Mouse (Mus musculus) embryonic fibroblast, embryonic 13.5 days (primary cell): ENCODE data around the gene Cuzd1. TPM values are rescaled to one million over a fixed set of nuclear protein-coding genes. Genes with fewer than 3 reads are reported as not detected.

Source experiments
- H3K27ac ChIP-seq: 2 replicates; pipeline ENCODE4 v1.5.1; 2012; ENCODE audit warnings: low read length, control low read depth, inconsistent platforms; ENCODE audit not compliant: insufficient read depth
- H3K4me1 ChIP-seq: 2 replicates; pipeline ENCODE4 v1.6.1; 2011; ENCODE audit warnings: low read length; ENCODE audit not compliant: control insufficient read depth, insufficient read depth
- H3K4me3 ChIP-seq: 2 replicates; pipeline ENCODE4 v1.5.1; 2011; ENCODE audit warnings: mild to moderate bottlenecking, control low read depth, low read length; ENCODE audit not compliant: insufficient read depth
- CTCF ChIP-seq: IDR thresholded peaks from 2 replicates; pipeline ENCODE4 v1.5.1; 2011; ENCODE audit warnings: mild to moderate bottlenecking, control low read depth, low read length, moderate library complexity, borderline replicate concordance; ENCODE audit not compliant: insufficient read depth
- POLR2A ChIP-seq: IDR thresholded peaks from 2 replicates; pipeline ENCODE4 v1.6.1; 2011; ENCODE audit warnings: low read depth, mild to moderate bottlenecking, control low read depth, low read length, moderate library complexity
- polyA plus RNA-seq: library from polyadenylated mRNA; stranded (reverse); fragments of >200 nt; gene quantifications from 2 replicates; pipeline ENCODE4 v1.2.4, GENCODE M21; 2011; ENCODE audit warnings: low read depth; ENCODE audit not compliant: missing spikeins, insufficient read length

Cuzd1 gene
- not detected in 2 replicates for polyA plus RNA-seq

DNA sequence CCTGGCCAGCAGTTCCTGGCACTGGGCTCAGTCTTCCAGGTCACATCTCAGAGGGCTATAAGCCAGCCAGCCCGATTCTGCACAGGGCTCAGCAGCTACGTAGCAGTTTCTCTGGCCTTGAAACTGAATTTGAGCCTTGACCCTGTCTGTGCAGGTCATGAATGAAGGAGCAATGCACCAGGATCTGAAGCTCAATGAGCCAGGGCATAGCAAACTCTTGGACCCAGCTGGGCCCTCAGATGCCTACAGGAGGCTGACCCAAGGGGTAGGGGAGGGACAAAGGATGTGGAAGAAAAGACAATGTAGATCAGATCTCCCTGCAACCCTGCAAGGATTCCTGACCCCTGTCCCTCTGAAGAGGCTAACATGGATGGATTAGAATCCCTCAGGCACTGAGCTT, at the start of gene Cuzd1:
Gene Cuzd1, minus strand, starts transcription at position 101 of the 400 bp plus-strand sequence.
- no peak within 1 kb of the TSS for H3K27ac ChIP-seq
- no peaks in the 10 kb centered on the region for H3K4me1 ChIP-seq
- TF ChIP-seq POLR2A: no peak
- TF ChIP-seq CTCF: no peak
- H3K4me3 ChIP-seq: no peak within 1 kb of the TSS

DNA sequence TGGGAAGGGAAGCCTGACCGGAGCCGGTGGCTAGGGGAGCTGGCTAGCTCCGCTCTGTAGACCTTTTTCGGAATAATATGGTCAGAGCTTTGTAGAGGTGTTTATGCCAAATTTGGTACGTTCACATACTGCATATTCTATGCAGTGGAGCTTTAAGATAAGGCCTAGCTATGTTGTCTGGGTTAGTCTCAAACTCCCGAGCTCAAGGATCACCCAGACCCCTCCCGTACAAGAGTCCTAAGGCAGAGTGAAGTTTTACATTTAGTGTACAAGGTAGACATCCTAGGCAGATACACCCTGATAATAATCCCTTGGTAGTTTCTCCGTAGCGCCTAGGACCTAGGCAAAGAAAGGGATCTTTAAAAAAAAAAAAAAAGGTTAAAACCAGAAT, 49.4 kb upstream of the Cuzd1 start:
- TF ChIP-seq POLR2A: no peak
- H3K4me3 ChIP-seq: peak overlapping the region; percentile 57
- peaks cover 4% of the 10 kb centered on the region; the same call in 1 of the 2 replicates for H3K4me1 ChIP-seq
- H3K27ac ChIP-seq: peak overlapping the region; percentile 86

DNA sequence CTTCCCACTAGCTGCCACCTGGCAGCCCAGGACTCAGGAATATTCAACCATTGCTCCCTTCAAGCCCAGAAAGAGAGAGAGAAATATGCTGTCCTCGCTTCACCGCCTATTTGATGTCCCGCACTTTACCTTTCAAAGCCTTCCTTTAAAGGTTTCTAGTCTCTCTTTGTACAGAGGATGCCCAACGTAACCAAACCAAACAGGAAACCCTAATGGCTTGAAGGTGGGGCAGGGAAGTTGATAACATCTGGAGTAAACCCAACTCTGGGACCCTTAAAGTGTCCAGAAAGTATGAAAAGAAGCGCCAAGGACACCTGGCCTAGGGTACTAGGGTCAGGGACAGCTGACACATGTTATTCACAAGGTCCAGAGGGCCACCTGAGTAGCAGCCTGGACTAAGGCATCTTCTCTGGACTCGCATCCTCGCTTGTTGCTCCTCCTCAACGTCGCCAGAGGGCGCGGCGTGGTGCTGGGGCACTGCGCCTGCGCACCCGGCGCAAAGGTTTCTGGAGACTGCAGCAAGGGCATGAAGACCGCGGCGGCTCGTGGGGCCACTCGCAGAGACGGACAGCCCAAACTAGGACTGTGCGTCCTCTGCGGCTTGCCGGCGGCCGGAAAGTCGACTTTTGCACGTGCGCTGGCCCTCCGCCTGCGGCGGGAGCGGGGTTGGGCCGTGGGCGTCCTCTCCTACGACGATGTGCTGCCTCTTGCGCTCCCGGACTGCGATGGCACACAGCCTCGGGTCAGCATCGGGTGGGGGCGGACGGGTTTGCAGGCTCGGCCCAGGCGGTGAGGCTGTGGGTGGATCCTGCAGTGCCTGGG, 48.8 kb upstream of the Cuzd1 start, which contains the start of gene Pstk:
Gene Pstk, plus strand, starts transcription at position 494 of the 822 bp plus-strand sequence.
- TF ChIP-seq POLR2A (peak; percentile 95), CTCF (peak; percentile 95)
- Histone ChIP-seq H3K4me1 (peaks cover 4% of the 10 kb centered on the region; the same call in 1 of the 2 replicates), H3K4me3 (peak within 1 kb of the TSS; percentile 57), H3K27ac (peak within 1 kb of the TSS; percentile 86)

DNA sequence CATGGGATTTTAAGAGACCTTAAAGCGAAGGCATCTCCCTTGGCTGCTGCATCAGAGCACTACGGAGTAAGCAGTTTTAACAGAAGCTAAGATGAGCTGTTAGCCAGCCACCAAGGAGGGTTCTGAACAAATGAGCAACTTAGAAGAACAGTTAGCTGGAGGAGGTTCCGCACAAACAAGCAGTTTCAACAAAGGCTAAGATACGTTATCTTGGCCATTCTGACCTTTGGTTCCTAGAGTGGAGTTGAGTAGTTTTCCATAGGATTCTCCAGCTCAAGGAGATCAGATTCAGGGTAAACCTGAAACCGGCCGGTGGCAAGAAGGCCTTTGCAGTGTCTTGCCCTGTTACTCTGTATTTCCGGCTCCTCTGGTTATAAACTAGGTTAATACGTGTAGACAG, 42.0 kb upstream of the Cuzd1 start:
- Histone ChIP-seq H3K4me1 (no peaks in the 10 kb centered on the region), H3K4me3 (no peak overlapping the region), H3K27ac (no peak overlapping the region)
- TF ChIP-seq CTCF: no peak
- TF ChIP-seq POLR2A: no peak

DNA sequence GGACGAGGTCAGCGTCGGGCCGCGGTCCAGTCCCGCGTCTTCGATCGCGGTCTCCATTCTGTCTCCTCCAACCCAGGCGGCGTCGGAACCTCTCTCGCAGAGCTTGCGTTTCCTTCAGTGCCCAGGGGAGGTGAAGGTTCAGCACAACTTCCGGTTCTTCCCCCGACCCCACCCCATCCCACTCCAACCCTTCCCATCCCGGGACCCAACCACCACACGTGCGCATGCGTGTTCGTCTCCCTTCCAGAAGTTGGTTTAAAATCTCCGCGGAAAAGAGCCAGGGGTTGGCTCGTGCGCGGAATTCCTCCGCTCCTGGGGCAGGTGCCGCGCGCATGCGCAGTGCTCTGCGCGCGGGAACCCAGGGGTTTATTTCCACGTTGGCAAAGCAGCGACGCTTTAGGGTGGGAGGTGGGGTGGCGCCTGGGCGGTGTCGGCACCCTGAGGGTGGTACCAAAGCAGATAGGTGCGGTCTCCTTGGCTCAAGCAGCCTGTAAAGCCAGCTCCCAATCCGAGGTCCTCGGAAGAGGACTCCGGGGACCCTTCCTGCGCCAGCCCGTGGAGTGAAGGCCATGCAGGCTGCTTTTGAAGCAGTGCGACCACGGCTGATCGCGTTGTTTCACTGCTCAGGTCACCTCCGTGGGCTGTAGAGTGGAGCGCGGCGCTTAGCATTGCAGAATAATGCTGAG, 40.7 kb upstream of the Cuzd1 start, which contains the start of gene 2310057M21Rik:
Gene 2310057M21Rik, minus strand, starts transcription at position 145 of the 686 bp plus-strand sequence.
- TF ChIP-seq CTCF (no peak), POLR2A (peak; percentile 88)
- peak within 1 kb of the TSS; percentile 70 for H3K4me3 ChIP-seq
- no peaks in the 10 kb centered on the region for H3K4me1 ChIP-seq

DNA sequence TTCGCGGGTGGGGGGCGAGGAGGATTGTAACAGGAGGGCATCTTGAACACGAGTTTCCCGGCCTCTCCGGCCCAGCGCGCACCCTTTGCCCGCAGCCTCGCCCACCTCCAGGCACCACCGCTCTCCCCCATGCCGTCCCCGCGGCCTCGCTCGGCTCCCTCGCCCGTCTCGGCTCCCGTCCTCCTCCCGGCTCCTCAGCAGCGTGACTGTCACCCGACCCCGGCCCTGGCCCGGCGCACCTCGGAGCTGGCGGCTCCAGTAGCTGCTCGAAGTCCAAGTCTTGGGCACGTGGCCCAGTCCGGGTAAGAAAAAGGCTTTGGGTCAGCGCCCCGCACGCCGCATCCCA, 40.1 kb upstream of the Cuzd1 start:
- H3K27ac ChIP-seq: peak overlapping the region; percentile 52
- no peaks in the 10 kb centered on the region for H3K4me1 ChIP-seq
- peak overlapping the region; percentile 70 for H3K4me3 ChIP-seq
- TF ChIP-seq CTCF (no peak), POLR2A (no peak)

More for the DNA sequence above, 40.7 kb upstream of the Cuzd1 start, which contains the start of gene 2310057M21Rik:
- H3K27ac ChIP-seq: peak within 1 kb of the TSS; percentile 52

DNA sequence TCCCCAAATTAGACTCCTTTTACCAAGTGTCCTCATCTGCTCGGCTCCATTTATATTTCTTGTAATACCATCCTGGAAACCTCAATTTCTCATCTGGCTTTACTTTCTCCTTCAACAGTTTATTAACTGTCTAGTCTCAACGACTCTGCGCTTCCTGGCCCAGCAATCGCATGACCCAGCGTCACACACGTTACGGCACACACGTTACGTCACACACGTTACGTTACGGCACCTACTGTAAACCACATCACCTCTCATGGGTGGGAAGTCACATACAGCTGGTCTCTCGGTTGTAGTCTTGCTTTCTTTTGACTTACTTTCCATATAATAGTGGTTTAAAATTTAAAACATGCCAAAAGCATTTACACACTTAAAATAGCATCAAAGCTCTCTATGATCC, 34.0 kb upstream of the Cuzd1 start:
- no peaks in the 10 kb centered on the region for H3K4me1 ChIP-seq
- H3K4me3 ChIP-seq: no peak overlapping the region
- no peak for TF ChIP-seq POLR2A
- no peak for TF ChIP-seq CTCF

DNA sequence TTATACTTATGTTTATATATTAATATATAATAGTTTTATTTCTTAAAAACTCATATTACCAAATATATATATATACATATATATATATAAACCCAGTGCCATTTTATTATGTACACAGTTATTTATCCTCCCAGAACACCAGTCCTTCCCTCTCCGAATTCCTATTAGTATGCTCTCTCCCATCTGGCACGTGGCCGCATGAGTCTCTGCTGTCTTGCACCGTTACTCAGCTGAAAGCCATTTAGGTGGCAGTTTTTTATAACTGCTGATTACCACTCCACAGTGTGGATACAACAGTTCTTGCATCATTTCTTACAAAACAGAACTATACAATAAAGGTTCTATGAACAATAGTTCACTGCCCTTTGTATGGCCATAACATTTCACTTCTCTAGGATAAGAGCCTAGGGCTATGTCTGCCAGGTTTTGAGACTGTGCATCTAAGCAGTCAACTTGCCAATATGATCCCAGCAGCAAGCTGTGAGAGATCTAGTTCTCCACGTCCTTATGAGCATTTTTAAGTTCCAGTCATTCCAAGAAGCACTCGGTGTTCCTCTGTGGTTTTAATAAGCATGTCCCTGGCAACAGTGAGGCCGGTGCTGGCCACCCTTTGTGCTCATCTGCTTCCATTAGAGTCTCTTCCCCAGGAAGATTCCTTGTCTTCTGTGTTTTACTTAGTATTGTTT, 23.9 kb upstream of the Cuzd1 start:
- no peak overlapping the region for H3K27ac ChIP-seq
- TF ChIP-seq CTCF (no peak), POLR2A (no peak)

More for the DNA sequence above, 34.0 kb upstream of the Cuzd1 start:
- no peak overlapping the region for H3K27ac ChIP-seq

DNA sequence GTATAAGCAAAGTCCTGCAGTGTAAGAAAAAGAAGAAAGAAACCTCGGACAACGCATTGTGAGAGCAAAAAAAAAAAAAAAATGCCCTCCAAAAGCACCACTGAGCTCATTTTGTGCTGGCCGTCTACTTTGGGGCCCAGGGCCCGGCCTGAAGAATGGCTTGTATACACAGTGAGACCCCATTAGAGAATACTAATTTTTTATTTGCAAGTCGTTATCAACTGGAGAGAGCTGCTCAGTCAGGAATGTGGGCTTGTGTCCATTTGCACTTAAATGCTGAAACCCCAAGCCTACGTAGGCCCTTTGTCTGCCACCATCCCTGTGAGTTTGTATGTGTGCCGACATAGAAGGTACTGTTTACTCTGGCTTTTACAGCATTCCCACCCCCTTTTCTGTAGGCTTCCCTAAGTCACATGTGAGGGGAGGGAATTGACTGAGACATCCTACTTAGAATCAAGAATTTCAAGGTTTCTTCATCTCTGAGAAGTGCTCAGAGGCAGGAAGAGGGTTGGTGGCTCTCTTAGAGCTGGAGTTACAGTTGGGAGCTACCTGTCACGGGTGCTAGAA, 15.5 kb upstream of the Cuzd1 start:
- Histone ChIP-seq H3K4me3 (no peak overlapping the region), H3K4me1 (no peaks in the 10 kb centered on the region), H3K27ac (no peak overlapping the region)
- TF ChIP-seq CTCF: no peak
- TF ChIP-seq POLR2A: no peak

More for the DNA sequence above, 23.9 kb upstream of the Cuzd1 start:
- Histone ChIP-seq H3K4me3 (no peak overlapping the region), H3K4me1 (no peaks in the 10 kb centered on the region)

DNA sequence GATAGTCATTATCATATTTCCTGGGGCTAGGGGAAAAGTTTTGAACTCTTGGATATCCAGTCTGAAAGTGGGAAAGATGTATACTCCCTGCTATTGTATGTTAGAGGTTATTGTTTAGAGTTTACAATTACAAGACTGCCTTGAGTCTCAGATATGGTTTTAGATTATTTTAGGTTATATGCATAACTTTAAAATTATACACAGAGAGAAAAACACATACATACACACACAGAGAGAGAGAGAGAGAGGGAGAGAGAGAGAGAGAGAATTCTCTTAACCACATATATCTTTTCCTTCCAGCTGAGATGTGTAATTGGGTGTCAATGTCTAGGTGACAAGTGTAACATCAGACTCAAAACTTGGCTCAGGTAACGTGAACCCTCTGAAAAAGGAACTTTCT, 11.5 kb upstream of the Cuzd1 start, which contains the start of gene Fam24a:
Gene Fam24a, plus strand, starts transcription at position 301 of the 400 bp plus-strand sequence.
- H3K27ac ChIP-seq: no peak within 1 kb of the TSS
- TF ChIP-seq CTCF: no peak
- TF ChIP-seq POLR2A: no peak
- no peak within 1 kb of the TSS for H3K4me3 ChIP-seq

More for the DNA sequence above, 11.5 kb upstream of the Cuzd1 start, which contains the start of gene Fam24a:
- H3K4me1 ChIP-seq: no peaks in the 10 kb centered on the region
